Mouse (Mus musculus): ENCODE results near the gene Cd164.

The Cd164 gene

DNA sequence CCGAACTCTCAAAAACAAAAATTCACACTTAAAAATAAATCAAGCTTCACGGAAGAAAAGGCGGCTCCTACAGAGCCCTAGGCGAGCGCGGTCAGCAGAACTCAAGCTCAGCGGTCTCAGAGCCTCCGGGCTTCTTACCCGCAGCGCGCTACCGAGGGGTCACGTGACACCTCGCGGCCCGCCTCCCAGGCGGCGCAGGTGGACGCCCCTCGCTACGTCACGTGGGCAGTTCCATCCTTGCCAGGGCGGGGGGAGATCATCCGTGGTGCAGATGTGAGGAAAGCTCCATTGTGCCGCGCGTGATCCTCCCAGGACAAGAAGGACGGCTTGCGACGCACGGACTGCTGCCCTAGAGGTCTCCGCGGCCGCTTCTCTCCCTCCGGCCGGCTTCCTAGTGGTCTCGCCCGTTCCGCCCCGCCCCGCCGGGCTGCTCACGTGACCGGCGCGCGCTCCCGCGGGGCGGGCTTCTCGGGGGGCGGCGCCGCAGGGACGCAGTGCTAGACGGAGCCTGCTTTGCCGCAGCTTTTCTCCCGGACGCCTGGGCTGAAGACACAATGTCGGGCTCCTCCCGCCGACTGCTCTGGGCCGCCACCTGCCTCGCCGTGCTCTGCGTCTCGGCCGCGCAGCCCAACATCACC lies at the start of gene Cd164:
Gene Cd164 (plus strand): TSS at position 434 of the 638 bp plus-strand sequence.
- peak; percentile 93 for DNase-seq

DNA sequence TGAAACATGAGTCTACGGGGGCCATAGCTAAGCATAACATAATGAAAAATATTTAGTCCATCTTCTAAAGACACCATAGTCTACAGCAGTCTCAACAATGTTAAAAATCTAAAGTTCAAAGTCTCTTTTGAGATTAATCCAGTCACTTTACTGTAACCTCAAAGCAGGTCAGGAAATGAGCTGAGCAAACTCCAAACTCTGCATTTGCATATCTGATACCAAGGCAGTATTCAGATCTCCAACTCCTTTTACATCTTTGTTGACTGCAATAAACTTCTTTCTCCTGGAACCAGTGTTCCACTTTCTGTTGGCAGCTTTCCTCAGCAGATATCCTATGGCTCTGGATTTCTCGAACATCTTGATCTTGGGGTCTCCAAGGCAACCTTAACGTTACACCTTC lies 48.5 kb upstream of the Cd164 start:
- DNase-seq: no peak

- DNase-seq: no peak
Measured at GRCm38 (mm10) chr10:41472534-41472933, 46.7 kb upstream of the Cd164 start.

DNA sequence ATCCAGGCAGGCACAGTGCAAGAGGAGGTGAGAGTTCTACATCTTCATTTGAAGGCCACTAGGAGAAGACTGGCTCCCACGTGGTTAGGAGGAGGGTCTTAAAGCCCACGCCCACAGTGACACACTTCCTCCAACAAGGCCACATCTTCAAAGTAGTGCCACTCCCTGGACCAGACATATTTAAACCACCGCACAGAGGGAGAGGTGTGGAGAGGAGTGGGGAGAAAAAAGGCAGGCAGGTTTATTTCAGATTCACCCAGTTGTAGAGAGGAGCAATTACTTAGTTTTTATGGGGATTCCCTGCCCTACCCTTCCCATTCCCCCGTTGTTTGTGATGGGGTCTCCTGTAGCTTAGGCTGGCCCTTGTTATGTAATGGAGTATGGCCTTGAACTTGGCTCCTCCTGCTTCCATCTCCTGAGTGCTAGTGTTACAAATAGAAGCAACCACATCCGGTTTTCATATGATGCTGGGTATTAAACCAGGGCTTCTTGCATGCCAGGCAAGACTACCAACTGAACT lies 46.2 kb upstream of the Cd164 start:
- no peak for DNase-seq

- peak in 1 of 2 experiments; percentile 12 for DNase-seq
Measured at GRCm38 (mm10) chr10:41473782-41474468, 45.3 kb upstream of the Cd164 start.

DNA sequence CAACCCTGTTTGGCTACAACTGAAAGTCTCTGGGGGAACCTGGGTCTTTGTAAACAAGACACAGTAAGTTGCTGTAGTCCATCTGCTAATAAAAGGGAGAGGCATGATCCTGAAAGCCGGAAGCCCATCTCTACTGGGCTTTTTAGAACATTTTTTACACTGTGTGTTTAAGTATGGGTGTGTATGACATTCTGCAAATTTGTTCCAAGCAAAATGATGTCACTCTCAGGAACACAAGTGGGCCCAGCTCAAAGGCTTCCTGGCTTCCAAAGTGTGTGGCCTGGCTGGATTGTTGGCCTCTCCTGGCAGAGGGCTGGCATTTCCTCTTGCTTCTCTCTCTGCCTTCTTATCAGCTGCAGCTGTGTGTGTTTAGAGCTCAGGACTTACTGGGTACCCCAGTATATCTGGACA lies 44.2 kb upstream of the Cd164 start:
- DNase-seq: no peak

DNA sequence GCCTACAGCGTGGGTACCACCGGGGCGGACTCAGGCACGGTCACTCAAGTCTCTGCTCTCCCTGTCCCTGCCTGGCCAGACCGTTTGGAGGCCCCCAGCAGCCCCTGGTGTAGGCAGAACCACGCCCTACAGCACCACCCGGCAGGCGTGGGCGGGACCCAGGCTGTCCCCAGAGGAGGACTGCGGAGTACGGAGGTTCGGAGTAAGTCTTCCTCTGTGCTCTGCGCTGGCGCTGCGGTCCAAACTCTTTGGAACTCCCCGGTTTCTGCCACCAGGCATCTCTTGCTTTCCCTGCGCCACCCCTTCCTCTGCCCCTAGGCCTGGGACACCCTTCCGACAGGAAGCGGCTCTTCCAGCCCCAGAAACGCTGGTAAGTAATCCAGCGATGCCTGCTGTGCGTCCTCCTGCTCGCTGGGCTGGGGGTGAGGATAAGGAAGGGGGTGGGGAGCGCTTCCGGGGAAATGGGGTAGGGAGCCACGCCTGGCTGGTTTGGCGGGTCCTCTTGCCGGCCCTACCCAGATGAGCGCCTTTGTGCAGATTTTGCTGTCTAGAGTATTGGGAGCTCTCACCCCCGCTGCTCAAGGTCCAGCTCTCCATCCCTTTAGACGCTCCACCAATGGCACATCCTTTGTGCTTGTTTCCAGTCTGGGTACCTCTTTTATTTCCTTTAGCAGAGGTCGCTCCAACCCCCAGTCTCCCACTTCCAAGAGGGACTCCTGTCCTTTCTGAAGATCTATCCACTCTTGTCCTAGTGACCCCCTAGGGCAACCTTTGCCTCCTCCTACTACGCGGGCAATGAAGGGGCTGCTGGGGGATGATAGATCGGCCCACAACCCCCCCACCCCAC lies 42.8 kb upstream of the Cd164 start, which contains the start of gene Mical1:
Gene Mical1 (plus strand): TSS at position 144 of the 847 bp plus-strand sequence.
- peak; percentile 33 to 43 for DNase-seq

DNA sequence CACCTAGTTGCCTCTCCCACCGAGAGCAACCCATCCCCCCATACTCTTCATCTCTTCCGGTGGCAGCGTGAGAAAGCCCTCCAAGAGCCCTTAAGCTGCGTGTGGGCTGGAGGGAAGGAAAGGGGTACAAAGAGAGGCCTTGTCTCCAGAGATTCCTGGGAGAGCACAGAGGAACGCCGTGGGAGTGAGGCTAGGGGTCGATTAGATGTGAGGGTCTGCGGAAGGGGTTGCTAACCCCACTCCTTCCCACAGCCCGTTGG lies 42.3 kb upstream of the Cd164 start:
- DNase-seq: no peak

- DNase-seq: peak; percentile 49 to 50
Measured at GRCm38 (mm10) chr10:41477278-41478181, 41.7 kb upstream of the Cd164 start.

GRCm38 (mm10) chr10:41479961-41480360 lies 39.3 kb upstream of the Cd164 start:
- no peak for DNase-seq

DNA sequence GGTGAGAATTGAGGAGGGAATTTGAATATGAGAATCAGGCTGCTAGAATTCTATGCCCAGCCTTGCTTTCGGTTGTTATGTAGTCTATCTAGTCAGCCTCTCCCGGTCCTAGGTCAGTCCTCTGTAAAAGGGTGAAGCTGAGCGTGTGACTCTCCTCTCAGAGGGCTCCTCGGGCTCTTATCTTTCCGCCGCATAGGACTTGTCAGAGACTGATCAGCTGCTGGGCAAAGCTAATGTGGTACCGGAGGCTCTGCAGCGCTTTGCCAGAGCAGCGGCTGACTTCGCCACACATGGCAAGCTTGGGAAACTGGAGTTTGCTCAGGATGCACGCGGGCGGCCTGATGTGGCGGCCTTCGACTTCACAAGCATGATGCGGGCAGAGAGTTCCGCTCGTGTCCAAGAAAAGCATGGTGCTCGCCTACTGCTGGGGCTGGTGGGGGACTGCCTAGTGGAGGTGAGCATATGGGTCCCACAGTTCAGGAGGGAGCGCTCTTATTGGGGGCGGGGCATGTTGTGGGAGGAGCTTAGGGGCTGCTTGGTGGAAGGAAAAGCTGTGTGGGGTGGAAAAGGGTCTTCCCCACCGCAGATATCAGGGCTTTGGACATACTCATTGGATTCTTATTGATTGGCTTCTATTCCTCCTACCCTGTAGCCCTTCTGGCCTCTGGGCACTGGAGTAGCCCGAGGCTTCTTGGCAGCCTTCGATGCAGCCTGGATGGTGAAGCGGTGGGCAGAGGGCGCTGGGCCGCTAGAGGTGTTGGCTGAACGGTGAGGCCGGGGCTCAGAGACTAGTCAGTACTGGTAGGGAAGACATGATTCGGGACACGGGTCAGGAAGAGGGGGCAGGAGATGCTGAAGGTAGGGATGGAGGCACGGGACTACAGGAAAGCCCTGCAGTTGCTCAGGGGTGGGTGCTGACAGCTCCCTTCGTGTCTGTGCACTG lies 38.0 kb upstream of the Cd164 start:
- no peak for DNase-seq

DNA sequence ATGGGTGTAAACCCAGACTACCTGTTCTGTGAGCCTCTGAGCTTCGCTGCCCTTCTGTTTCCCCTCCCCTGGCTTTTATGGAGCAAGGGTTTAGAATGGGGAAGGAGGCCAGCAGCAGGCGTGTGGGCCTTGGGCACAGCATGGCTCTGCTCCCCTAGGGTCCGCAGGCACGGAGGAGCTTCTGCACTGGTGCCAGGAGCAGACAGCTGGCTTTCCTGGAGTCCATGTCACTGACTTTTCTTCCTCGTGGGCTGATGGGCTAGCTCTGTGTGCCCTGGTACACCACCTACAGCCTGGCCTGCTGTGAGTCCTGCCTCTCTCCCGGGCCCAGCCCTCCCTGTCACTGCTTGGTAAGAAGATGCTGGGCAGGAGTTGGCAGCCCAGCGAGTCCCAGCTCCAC lies 36.8 kb upstream of the Cd164 start:
- no peak for DNase-seq

DNA sequence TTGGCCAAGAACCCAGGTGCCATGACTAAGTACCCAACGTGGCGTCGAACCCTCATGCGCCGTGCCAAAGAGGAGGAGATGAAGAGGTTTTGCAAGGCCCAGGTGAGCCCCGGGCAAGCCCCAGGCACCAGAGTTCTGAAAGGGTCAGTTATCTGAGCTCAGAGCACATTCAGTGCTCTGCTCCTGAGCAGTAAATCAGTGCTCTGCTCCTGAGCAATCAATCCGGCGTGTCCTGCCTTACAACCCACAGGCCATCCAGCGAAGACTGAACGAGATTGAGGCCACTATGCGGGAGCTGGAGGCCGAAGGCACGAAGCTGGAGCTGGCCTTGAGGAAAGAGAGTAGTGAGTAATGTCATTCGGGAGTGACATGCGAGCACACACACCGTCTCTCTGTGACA lies 33.4 kb upstream of the Cd164 start:
- DNase-seq: no peak

DNA sequence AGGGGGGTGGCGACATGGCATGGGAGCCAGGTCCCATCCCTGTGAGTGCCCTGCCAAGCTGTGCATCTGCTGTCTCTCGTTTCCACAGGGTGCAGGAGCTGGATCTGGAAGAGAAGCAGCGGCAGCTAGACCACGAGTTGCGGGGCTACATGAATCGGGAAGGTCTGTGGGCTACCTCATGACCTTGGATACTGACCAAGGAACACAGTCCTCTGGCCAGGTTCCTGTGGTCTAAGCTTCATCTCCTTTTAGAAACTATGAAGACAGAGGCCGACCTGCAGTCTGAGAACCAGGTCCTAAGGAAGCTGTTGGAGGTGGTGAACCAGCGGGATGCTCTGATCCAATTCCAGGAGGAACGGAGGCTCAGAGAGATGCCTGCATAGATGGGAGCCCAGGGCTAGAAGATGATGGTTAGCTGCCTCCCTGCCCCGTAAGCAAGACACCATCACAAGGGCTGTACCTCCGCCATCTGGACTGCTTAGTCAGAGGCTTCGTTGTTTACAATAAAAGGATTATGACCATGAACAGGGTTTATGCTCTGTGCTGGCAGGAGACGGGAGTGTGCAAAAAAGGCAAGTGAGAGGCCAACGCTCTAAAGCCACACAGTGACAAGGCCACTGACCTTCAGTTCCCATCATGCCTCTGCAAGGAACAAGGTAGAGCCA lies 32.6 kb upstream of the Cd164 start:
- DNase-seq: no peak

GRCm38 (mm10) chr10:41488877-41489276 lies 30.3 kb upstream of the Cd164 start:
- DNase-seq: no peak

- DNase-seq: peak; percentile 58 to 64
Measured at GRCm38 (mm10) chr10:41489294-41489693, 29.9 kb upstream of the Cd164 start.

DNA sequence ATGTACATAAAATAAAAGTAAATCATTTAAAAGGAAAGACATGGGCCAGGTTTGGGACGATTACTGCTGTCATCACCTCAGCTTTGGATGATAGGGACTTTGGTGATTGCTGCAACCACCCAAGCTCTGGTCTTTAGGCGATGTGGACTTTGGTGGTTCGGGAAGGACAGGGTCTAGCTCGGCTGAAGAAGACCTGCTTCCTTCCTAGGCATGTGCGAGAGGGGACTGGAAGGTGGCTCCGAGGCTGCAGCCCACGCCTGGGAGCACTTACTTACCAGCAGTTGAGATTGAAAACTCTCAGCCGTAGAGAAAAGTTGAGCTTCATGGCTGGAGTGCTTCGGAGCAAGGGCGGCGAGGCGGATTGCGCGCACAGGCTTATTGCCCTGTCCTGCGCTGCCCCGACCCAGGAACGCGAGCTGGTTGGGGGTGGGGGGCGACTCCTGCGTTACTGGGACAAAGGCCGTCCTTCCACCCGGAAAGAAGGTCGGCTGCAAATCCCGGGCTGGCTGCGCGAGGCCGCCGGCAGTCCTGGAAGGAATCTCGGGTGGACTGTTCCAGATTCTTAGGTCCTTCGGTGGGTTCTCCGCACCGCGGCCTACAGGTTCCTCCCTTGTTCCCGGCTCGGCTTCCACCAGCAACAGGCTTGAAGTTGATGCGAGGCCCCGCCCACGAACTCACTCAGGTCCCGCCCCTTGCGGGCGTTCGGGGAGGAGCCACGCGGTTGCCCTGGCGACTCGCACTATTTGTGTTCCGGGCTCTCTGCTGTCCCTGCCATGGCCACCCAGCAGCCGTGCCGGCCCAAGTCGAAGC lies 29.3 kb upstream of the Cd164 start, which contains the start of the genes Smpd2 and Ppil6:
Gene Smpd2 (minus strand): TSS at position 662 of the 810 bp plus-strand sequence.
Gene Ppil6 (plus strand): TSS at position 732 of the 810 bp plus-strand sequence.
- DNase-seq: peak; percentile 95 to 98

- DNase-seq: no peak
Measured at GRCm38 (mm10) chr10:41490518-41490873, 28.7 kb upstream of the Cd164 start.

DNA sequence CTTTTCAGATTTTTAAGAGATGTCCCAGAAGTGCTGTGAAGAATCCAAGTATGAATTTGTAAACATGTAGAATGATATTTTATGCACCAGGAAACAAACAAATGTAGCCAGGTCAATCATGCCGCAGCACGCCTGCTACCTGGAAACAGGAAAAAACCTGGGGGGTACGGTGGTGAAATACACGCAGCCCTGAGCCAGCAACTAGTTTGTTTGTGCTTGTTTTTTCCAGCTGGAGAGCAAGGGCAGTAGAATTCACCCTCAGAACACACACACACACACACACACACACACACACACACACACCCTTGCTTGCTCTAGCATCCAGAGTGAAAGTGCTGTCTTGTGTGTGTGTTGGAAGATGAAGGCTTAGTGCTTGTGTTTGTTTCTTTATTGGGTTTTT lies 28.1 kb upstream of the Cd164 start:
- peak; percentile 27 to 30 for DNase-seq

- peak; percentile 79 to 86 for DNase-seq
Measured at GRCm38 (mm10) chr10:41500941-41501340, 18.3 kb upstream of the Cd164 start.

Measured in kidney, adult 8-10 months (tissue).